Mouse (Mus musculus): ENCODE measurements around the gene Ms4a13.

GRCm38 (mm10) chr19:11234244-11234643, 37.7 kb upstream of the Ms4a13 start:
- TF ChIP-seq TAL1 (IDR thresholded peaks at IDR 0.05; ENCODE audit: low read length) (no peak), MAZ (IDR thresholded peaks at IDR 0.05; ENCODE audit: low read depth, low read length) (no peak), CTCF (IDR thresholded peaks at IDR 0.05 in 2 of 3, conservative IDR thresholded peaks at IDR 0.05 in 1 of 3; ENCODE audit: control insufficient read depth in 1 of 3, insufficient read depth in 1 of 3, low read depth in 2 of 3, low read length in 3 of 3, poor library complexity in 1 of 3, severe bottlenecking in 1 of 3) (no peak), TCF12 (IDR thresholded peaks at IDR 0.05; ENCODE audit: low read depth, low read length) (no peak), POLR2A (IDR thresholded peaks at IDR 0.05; ENCODE audit: control insufficient read depth in 1 of 2, insufficient read depth in 1 of 2, low read depth in 1 of 2, low read length in 2 of 2, poor library complexity in 1 of 2) (no peak), GATA1 (IDR thresholded peaks at IDR 0.05; ENCODE audit: low read depth, low read length) (no peak)

All from MEL (cell line).